Mouse (Mus musculus) testis, adult 2 months (tissue): ENCODE results near the gene Rps5. TPM values are rescaled to one million over a fixed set of nuclear protein-coding genes. Genes with fewer than 3 reads are reported as not detected.
"Not testable (repeated sequence)": the region's sequence is repeated elsewhere in the genome, so short reads cannot be mapped to it uniquely, and the experiment has no call there.

Experiments used
- H3K27ac ChIP-seq: fragments of 200-500 bp; 2 replicates; pipeline ENCODE4 v1.5.1; 2012; ENCODE audit warnings: low read depth, low read length; ENCODE audit not compliant: control insufficient read depth, insufficient read depth
- H3K27me3 ChIP-seq: fragments of 200-500 bp; 2 replicates; pipeline ENCODE4 v1.6.1; 2012; ENCODE audit warnings: mild to moderate bottlenecking, low read length, moderate library complexity; ENCODE audit not compliant: control insufficient read depth, insufficient read depth
- H3K36me3 ChIP-seq: fragments of 200-500 bp; 2 replicates; pipeline ENCODE4 v1.6.1; 2012; ENCODE audit warnings: mild to moderate bottlenecking, low read length; ENCODE audit not compliant: control insufficient read depth, insufficient read depth
- H3K4me1 ChIP-seq: fragments of 200-500 bp; 2 replicates; pipeline ENCODE4 v1.6.1; 2012; ENCODE audit warnings: low read length; ENCODE audit not compliant: control insufficient read depth, insufficient read depth
- H3K4me3 ChIP-seq: fragments of 200-500 bp; 2 replicates; pipeline ENCODE4 v1.5.1; 2012; ENCODE audit warnings: low read depth, mild to moderate bottlenecking, low read length, moderate library complexity, mixed read lengths; ENCODE audit not compliant: control insufficient read depth
- CTCF ChIP-seq: fragments of 200-500 bp; IDR thresholded peaks from 2 replicates; pipeline ENCODE4 v1.5.1; 2012; ENCODE audit warnings: low read depth, mild to moderate bottlenecking, inconsistent platforms, low read length, moderate library complexity; ENCODE audit not compliant: control insufficient read depth, insufficient read depth, insufficient replicate concordance
- POLR2A ChIP-seq: fragments of 200-500 bp; IDR thresholded peaks from 2 replicates; pipeline ENCODE4 v1.6.1; 2012; ENCODE audit warnings: low read depth, mild to moderate bottlenecking, inconsistent platforms, low read length, moderate library complexity; ENCODE audit not compliant: control insufficient read depth
- polyA plus RNA-seq: library from polyadenylated mRNA; depleted of rRNA; stranded (reverse); fragments of >200 nt; gene quantifications from 2 replicates; pipeline ENCODE4 v1.2.3, GENCODE M21; 2012; rRNA removed

The Rps5 gene
- 512 and 591 TPM in 2 replicates for polyA plus RNA-seq

DNA sequence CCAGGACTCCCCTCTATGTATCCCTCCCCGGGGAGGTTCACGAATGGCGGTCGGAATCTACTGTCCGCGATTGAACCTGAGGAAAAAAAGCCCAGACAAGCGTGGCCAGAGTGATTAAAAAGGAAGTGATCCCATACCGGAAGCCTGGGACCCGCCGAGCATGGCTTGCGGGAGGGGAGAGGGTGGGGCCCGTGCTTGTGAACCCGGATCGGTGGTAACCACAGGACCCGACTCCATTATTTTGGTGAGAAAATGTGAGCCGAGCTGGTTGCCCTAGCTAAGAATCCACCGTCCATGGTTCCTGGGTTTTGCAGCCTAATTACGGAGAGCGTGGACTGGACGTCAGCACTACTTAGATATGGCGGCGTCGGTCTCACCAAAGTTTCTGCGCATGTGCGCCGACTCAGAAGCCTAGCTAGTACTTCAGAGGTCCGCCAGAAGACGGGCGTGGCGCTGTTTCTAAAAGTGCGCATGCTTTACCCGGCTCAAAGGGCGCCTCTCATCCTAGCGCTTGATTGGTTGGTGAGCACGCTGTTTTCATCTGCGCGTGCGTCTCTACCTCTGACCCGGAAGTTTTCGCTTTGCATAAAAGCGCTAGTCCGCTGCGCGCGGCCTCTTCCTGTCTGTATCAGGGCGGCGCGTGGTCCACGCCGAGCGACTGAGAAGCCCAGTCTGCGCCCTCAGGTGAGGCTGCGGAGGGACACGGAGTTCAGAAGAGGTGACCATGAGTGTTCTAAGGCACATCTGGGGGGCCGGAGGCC lies at the start of gene Rps5:
Gene Rps5, plus strand, starts transcription at position 586 of the 761 bp plus-strand sequence.
- Histone ChIP-seq H3K27me3 (no peaks in the 10 kb centered on the region), H3K4me1 (no peaks in the 10 kb centered on the region), H3K27ac (peak within 1 kb of the TSS; percentile 74), H3K36me3 (no peaks in the 10 kb centered on the region; the same call in 1 of the 2 replicates), H3K4me3 (peak within 1 kb of the TSS; percentile 94)
- TF ChIP-seq POLR2A: peak; percentile 79
- TF ChIP-seq CTCF: peak; percentile 58; the same call in 1 of the 2 replicates

DNA sequence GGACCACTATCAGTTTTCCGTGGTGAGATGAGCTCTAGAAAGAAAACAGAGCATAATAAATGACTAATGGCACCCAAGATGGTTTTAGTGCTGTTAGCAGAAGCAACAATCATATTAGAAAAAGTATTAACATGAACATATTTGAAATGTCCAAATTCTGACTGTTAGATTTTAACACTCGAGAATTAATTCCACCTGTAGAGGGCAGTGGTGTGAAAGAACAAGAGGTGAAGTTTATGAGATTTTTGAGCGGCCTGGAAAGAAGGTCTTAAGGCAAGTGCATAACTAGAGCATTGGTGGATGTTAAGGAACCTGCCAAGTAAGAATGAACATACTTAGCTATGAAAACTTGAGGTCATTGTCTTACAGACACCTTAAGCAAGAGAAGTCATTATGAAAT lies 47.8 kb upstream of the Rps5 start:
- H3K36me3 ChIP-seq: no peaks in the 10 kb centered on the region
- H3K4me3 ChIP-seq: no peak overlapping the region
- H3K27ac ChIP-seq: no peak overlapping the region
- no peaks in the 10 kb centered on the region for H3K27me3 ChIP-seq
- H3K4me1 ChIP-seq: no peaks in the 10 kb centered on the region; the same call in 1 of the 2 replicates
- TF ChIP-seq POLR2A: no peak
- no peak for TF ChIP-seq CTCF

GRCm38 (mm10) chr7:12880036-12880435 lies 42.1 kb upstream of the Rps5 start:
- H3K4me3 ChIP-seq: peak overlapping the region; percentile 57; the same call in 1 of the 2 replicates
- H3K4me1 ChIP-seq: peaks cover 6% of the 10 kb centered on the region
- no peaks in the 10 kb centered on the region for H3K36me3 ChIP-seq
- TF ChIP-seq CTCF: no peak
- TF ChIP-seq POLR2A: no peak
- H3K27me3 ChIP-seq: no peaks in the 10 kb centered on the region
- no peak overlapping the region for H3K27ac ChIP-seq

- not testable (repeated sequence) for H3K27me3 ChIP-seq, H3K4me1 ChIP-seq, H3K36me3 ChIP-seq
- peak overlapping the region; percentile 81 for H3K4me3 ChIP-seq
- peak overlapping the region; percentile 47; the same call in 1 of the 2 replicates for H3K27ac ChIP-seq
Measured at GRCm38 (mm10) chr7:12880497-12880896, 41.6 kb upstream of the Rps5 start.

- H3K36me3 ChIP-seq: no peaks in the 10 kb centered on the region; the same call in 1 of the 2 replicates
- H3K27ac ChIP-seq: peak within 1 kb of the TSS; percentile 47; the same call in 1 of the 2 replicates
- peaks cover 6% of the 10 kb centered on the region for H3K4me1 ChIP-seq
Measured at GRCm38 (mm10) chr7:12880911-12881660, 41.0 kb upstream of the Rps5 start, which contains the start of gene Zfp128. Zfp128 (plus strand) TSS chr7:12881177.

GRCm38 (mm10) chr7:12886563-12887266 lies 35.4 kb upstream of the Rps5 start:
- H3K27me3 ChIP-seq: no peaks in the 10 kb centered on the region
- H3K4me1 ChIP-seq: no peaks in the 10 kb centered on the region
- TF ChIP-seq POLR2A (no peak), CTCF (no peak)
- no peaks in the 10 kb centered on the region; the same call in 1 of the 2 replicates for H3K36me3 ChIP-seq
- no peak overlapping the region for H3K4me3 ChIP-seq
- H3K27ac ChIP-seq: no peak overlapping the region

More at GRCm38 (mm10) chr7:12880911-12881660, 41.0 kb upstream of the Rps5 start, which contains the start of gene Zfp128:
- Histone ChIP-seq H3K4me3 (peak within 1 kb of the TSS; percentile 81), H3K27me3 (no peaks in the 10 kb centered on the region)
- TF ChIP-seq POLR2A: peak; percentile 71
- TF ChIP-seq CTCF: no peak; the same call in 1 of the 2 replicates

DNA sequence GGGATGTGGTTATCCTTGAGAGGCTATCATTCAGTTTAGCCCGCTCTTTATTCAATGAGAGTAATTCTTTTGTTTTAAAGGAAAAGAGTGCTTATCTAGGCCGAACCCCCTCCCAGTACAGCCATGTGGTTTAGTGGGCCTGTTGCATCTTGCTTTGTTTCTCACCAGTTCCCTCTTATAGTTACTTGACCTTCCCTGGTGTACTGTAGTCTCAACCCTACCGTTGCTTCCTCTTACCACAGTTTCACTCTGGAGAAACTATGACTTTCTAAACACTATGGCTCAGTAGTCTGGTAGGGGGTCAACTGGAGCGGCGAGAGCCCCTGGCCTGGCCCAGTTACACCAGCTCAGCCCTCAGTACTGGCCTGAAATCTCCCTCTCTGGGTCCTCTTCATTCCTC lies 34.5 kb upstream of the Rps5 start:
- Histone ChIP-seq H3K4me3 (no peak overlapping the region), H3K27ac (no peak overlapping the region), H3K4me1 (no peaks in the 10 kb centered on the region), H3K27me3 (no peaks in the 10 kb centered on the region), H3K36me3 (no peaks in the 10 kb centered on the region; the same call in 1 of the 2 replicates)
- no peak for TF ChIP-seq POLR2A
- TF ChIP-seq CTCF: no peak
